Mouse (Mus musculus): ENCODE data around the gene Wwtr1. TPM values are rescaled to one million over a fixed set of nuclear protein-coding genes. Genes with fewer than 3 reads are reported as not detected.

Wwtr1 gene
- polyA plus RNA-seq, 1 experiment from 2014 or later: 17.4 TPM

GRCm38 (mm10) chr3:57602610-57603009 lies 26.9 kb upstream of the Wwtr1 start:
- ATAC-seq (ENCODE audit: insufficient number of reproducible peaks, insufficient read depth, low FRiP score, low read depth): no peak

GRCm38 (mm10) chr3:57596566-57596965 lies 20.9 kb upstream of the Wwtr1 start:
- Histone ChIP-seq H3K27me3 (ENCODE audit: control insufficient read depth, insufficient read depth, low read length) (no peaks in the 10 kb centered on the region), H3K9me3 (ENCODE audit: control insufficient read depth, low read length) (no peaks in the 10 kb centered on the region), H3K9ac (ENCODE audit: low read length) (no peak overlapping the region), H3K27ac (replicated peaks in 1 of 2; ENCODE audit: control insufficient read depth in 1 of 2, insufficient read depth in 1 of 2, low read depth in 2 of 2, low read length in 2 of 2) (no peak overlapping the region), H3K4me3 (ENCODE audit: control insufficient read depth in 1 of 2, insufficient read depth in 1 of 2, low read depth in 1 of 2, low read length in 2 of 2) (no peak overlapping the region), H3K36me3 (ENCODE audit: control insufficient read depth, insufficient read depth, low read length) (no peaks in the 10 kb centered on the region), H3K4me1 (ENCODE audit: control insufficient read depth in 2 of 2, insufficient read depth in 2 of 2, low read length in 2 of 2) (peaks cover 2 to 6% of the 10 kb centered on the region in 2 experiments; a peak in 3 of 4 replicates), H3K4me2 (ENCODE audit: low read length) (no peak overlapping the region)
- no peak for ATAC-seq (ENCODE audit: insufficient number of reproducible peaks, insufficient read depth, low FRiP score, low read depth)
- WGBS: 51% methylated on average over 7 of the region's 7 CpGs

More at GRCm38 (mm10) chr3:57602610-57603009, 26.9 kb upstream of the Wwtr1 start:
- H3K9me3 ChIP-seq (ENCODE audit: control insufficient read depth, low read length): no peaks in the 10 kb centered on the region
- H3K27me3 ChIP-seq (ENCODE audit: control insufficient read depth, insufficient read depth, low read length): no peaks in the 10 kb centered on the region
- no peak overlapping the region for H3K4me3 ChIP-seq (ENCODE audit: control insufficient read depth in 1 of 2, insufficient read depth in 1 of 2, low read depth in 1 of 2, low read length in 2 of 2)
- H3K27ac ChIP-seq (replicated peaks in 1 of 2; ENCODE audit: control insufficient read depth in 1 of 2, insufficient read depth in 1 of 2, low read depth in 2 of 2, low read length in 2 of 2): no peak overlapping the region
- H3K4me2 ChIP-seq (ENCODE audit: low read length): no peak overlapping the region
- H3K4me1 ChIP-seq (ENCODE audit: control insufficient read depth in 2 of 2, insufficient read depth in 2 of 2, low read length in 2 of 2): no peaks in the 10 kb centered on the region
- no peaks in the 10 kb centered on the region for H3K36me3 ChIP-seq (ENCODE audit: control insufficient read depth, insufficient read depth, low read length)
- no peak overlapping the region for H3K9ac ChIP-seq (ENCODE audit: low read length)
- WGBS: 71% methylated on average over 4 of the region's 4 CpGs

- Histone ChIP-seq H3K4me2 (ENCODE audit: low read length) (no peak overlapping the region), H3K36me3 (ENCODE audit: control insufficient read depth, insufficient read depth, low read length) (no peaks in the 10 kb centered on the region), H3K9ac (ENCODE audit: low read length) (no peak overlapping the region), H3K27me3 (ENCODE audit: control insufficient read depth, insufficient read depth, low read length) (no peaks in the 10 kb centered on the region), H3K9me3 (ENCODE audit: control insufficient read depth, low read length) (no peaks in the 10 kb centered on the region), H3K4me3 (ENCODE audit: control insufficient read depth in 1 of 2, insufficient read depth in 1 of 2, low read depth in 1 of 2, low read length in 2 of 2) (no peak overlapping the region), H3K4me1 (ENCODE audit: control insufficient read depth in 2 of 2, insufficient read depth in 2 of 2, low read length in 2 of 2) (peaks cover 2 to 6% of the 10 kb centered on the region in 2 experiments; a peak in 3 of 4 replicates), H3K27ac (replicated peaks in 1 of 2; ENCODE audit: control insufficient read depth in 1 of 2, insufficient read depth in 1 of 2, low read depth in 2 of 2, low read length in 2 of 2) (no peak overlapping the region)
- ATAC-seq (ENCODE audit: insufficient number of reproducible peaks, insufficient read depth, low FRiP score, low read depth): no peak
Measured at GRCm38 (mm10) chr3:57595506-57595905, 19.8 kb upstream of the Wwtr1 start.

- no peak for ATAC-seq (ENCODE audit: insufficient number of reproducible peaks, insufficient read depth, low FRiP score, low read depth)
- Histone ChIP-seq H3K9me3 (ENCODE audit: control insufficient read depth, low read length) (no peaks in the 10 kb centered on the region), H3K4me3 (ENCODE audit: control insufficient read depth in 1 of 2, insufficient read depth in 1 of 2, low read depth in 1 of 2, low read length in 2 of 2) (no peak overlapping the region), H3K27ac (replicated peaks in 1 of 2; ENCODE audit: control insufficient read depth in 1 of 2, insufficient read depth in 1 of 2, low read depth in 2 of 2, low read length in 2 of 2) (no peak overlapping the region), H3K36me3 (ENCODE audit: control insufficient read depth, insufficient read depth, low read length) (no peaks in the 10 kb centered on the region), H3K4me1 (ENCODE audit: control insufficient read depth in 2 of 2, insufficient read depth in 2 of 2, low read length in 2 of 2) (peaks cover 4 to 6% of the 10 kb centered on the region in 2 experiments), H3K27me3 (ENCODE audit: control insufficient read depth, insufficient read depth, low read length) (no peaks in the 10 kb centered on the region), H3K9ac (ENCODE audit: low read length) (no peak overlapping the region), H3K4me2 (ENCODE audit: low read length) (no peak overlapping the region)
- 26% methylated on average over 6 of the region's 6 CpGs for WGBS
Measured at GRCm38 (mm10) chr3:57585967-57586366, 10.3 kb upstream of the Wwtr1 start.

- Histone ChIP-seq H3K9me3 (ENCODE audit: control insufficient read depth, low read length) (no peaks in the 10 kb centered on the region), H3K4me2 (ENCODE audit: low read length) (no peak overlapping the region), H3K4me3 (ENCODE audit: control insufficient read depth in 1 of 2, insufficient read depth in 1 of 2, low read depth in 1 of 2, low read length in 2 of 2) (no peak overlapping the region), H3K9ac (ENCODE audit: low read length) (no peak overlapping the region), H3K36me3 (ENCODE audit: control insufficient read depth, insufficient read depth, low read length) (no peaks in the 10 kb centered on the region), H3K27me3 (ENCODE audit: control insufficient read depth, insufficient read depth, low read length) (no peaks in the 10 kb centered on the region), H3K4me1 (ENCODE audit: control insufficient read depth in 2 of 2, insufficient read depth in 2 of 2, low read length in 2 of 2) (peaks cover 4 to 6% of the 10 kb centered on the region in 2 experiments), H3K27ac (replicated peaks in 1 of 2; ENCODE audit: control insufficient read depth in 1 of 2, insufficient read depth in 1 of 2, low read depth in 2 of 2, low read length in 2 of 2) (no peak overlapping the region)
- ATAC-seq (ENCODE audit: insufficient number of reproducible peaks, insufficient read depth, low FRiP score, low read depth): no peak
- WGBS: 26% methylated on average over 4 of the region's 4 CpGs
Measured at GRCm38 (mm10) chr3:57583533-57583932, 7.8 kb upstream of the Wwtr1 start.

- Histone ChIP-seq H3K9ac (ENCODE audit: low read length) (no peak overlapping the region), H3K4me3 (ENCODE audit: control insufficient read depth in 1 of 2, insufficient read depth in 1 of 2, low read depth in 1 of 2, low read length in 2 of 2) (no peak overlapping the region), H3K27ac (replicated peaks in 1 of 2; ENCODE audit: control insufficient read depth in 1 of 2, insufficient read depth in 1 of 2, low read depth in 2 of 2, low read length in 2 of 2) (no peak overlapping the region), H3K4me2 (ENCODE audit: low read length) (no peak overlapping the region), H3K36me3 (ENCODE audit: control insufficient read depth, insufficient read depth, low read length) (no peaks in the 10 kb centered on the region), H3K4me1 (ENCODE audit: control insufficient read depth in 2 of 2, insufficient read depth in 2 of 2, low read length in 2 of 2) (peaks cover 2 to 3% of the 10 kb centered on the region in 2 experiments), H3K27me3 (ENCODE audit: control insufficient read depth, insufficient read depth, low read length) (no peaks in the 10 kb centered on the region), H3K9me3 (ENCODE audit: control insufficient read depth, low read length) (no peaks in the 10 kb centered on the region)
- WGBS: 84% methylated on average over 10 of the region's 10 CpGs
- no peak for ATAC-seq (ENCODE audit: insufficient number of reproducible peaks, insufficient read depth, low FRiP score, low read depth)
Measured at GRCm38 (mm10) chr3:57580426-57581195, 4.9 kb upstream of the Wwtr1 start.

GRCm38 (mm10) chr3:57576056-57576824 lies 530 bp upstream of the Wwtr1 start:
- Histone ChIP-seq H3K9me3 (ENCODE audit: control insufficient read depth, low read length) (no peaks in the 10 kb centered on the region), H3K27ac (replicated peaks in 1 of 2; ENCODE audit: control insufficient read depth in 1 of 2, insufficient read depth in 1 of 2, low read depth in 2 of 2, low read length in 2 of 2) (peak overlapping the region; percentile 97 to 100), H3K4me3 (ENCODE audit: control insufficient read depth in 1 of 2, insufficient read depth in 1 of 2, low read depth in 1 of 2, low read length in 2 of 2) (peak overlapping the region; percentile 81 to 94), H3K36me3 (ENCODE audit: control insufficient read depth, insufficient read depth, low read length) (peaks cover 8% of the 10 kb centered on the region; the same call in 1 of the 2 replicates), H3K9ac (ENCODE audit: low read length) (peak overlapping the region; percentile 86), H3K4me2 (ENCODE audit: low read length) (peak overlapping the region; percentile 76), H3K4me1 (ENCODE audit: control insufficient read depth in 2 of 2, insufficient read depth in 2 of 2, low read length in 2 of 2) (peaks cover 2 to 23% of the 10 kb centered on the region in 2 experiments; a peak in 2 of 4 replicates), H3K27me3 (ENCODE audit: control insufficient read depth, insufficient read depth, low read length) (no peaks in the 10 kb centered on the region)
- ATAC-seq (ENCODE audit: insufficient number of reproducible peaks, insufficient read depth, low FRiP score, low read depth): peak; percentile 33
- under 1% methylated on average over 35 of the region's 35 CpGs for WGBS
